Mouse (Mus musculus) midbrain, embryonic 10.5 days (tissue): ENCODE results near the gene Hmgb1. TPM values are rescaled to one million over a fixed set of nuclear protein-coding genes. Genes with fewer than 3 reads are reported as not detected.
A peak's percentile ranks its signal among the peaks of the same experiment; 100 is the strongest.

ENCODE experiments used
- DNase-seq: peaks from one replicate; pipeline ENCODE4 v3.0.0-alpha.2; 2017; ENCODE audit warnings: low spot score
- H3K27ac ChIP-seq: fragments of 300-500 bp; sonication (generic); replicated peaks from 2 replicates; pipeline ENCODE4 v1.5.1; 2016; ENCODE audit warnings: mild to moderate bottlenecking
- H3K27me3 ChIP-seq: fragments of 300-500 bp; sonication (generic); 2 replicates; pipeline ENCODE4 v1.6.1; 2016; ENCODE audit warnings: low read depth, mild to moderate bottlenecking; ENCODE audit not compliant: poor library complexity, severe bottlenecking
- H3K36me3 ChIP-seq: fragments of 300-500 bp; sonication (generic); 2 replicates; pipeline ENCODE4 v1.6.1; 2016; ENCODE audit warnings: mild to moderate bottlenecking, moderate library complexity
- H3K4me1 ChIP-seq: fragments of 300-500 bp; sonication (generic); 2 replicates; pipeline ENCODE4 v1.6.1; 2016
- H3K4me3 ChIP-seq: fragments of 300-500 bp; sonication (generic); 2 replicates; pipeline ENCODE4 v1.5.1; 2016; ENCODE audit warnings: mild to moderate bottlenecking, moderate library complexity
- H3K9me3 ChIP-seq: fragments of 300-500 bp; sonication (generic); replicated peaks from 2 replicates; pipeline ENCODE4 v1.6.1; 2016; ENCODE audit warnings: mild to moderate bottlenecking
- WGBS: fragments of 180-500 bp; shearing (Covaris S2); methylation state at CpG from one replicate; pipeline ENCODE4 v1.1.7; 2016; 5-methylcytosine and 5-hydroxymethylcytosine counted together
- polyA plus RNA-seq: library from polyadenylated mRNA; unstranded; fragments of >200 nt; fragmentation: Nextera tagmentation; extraction: Ambion mirVana; gene quantifications from 2 replicates; pipeline ENCODE4 v1.2.1, GENCODE M21; 2016

Hmgb1 gene
- polyA plus RNA-seq, 1 experiment from 2014 or later: 1,420 TPM

- H3K9me3 ChIP-seq: no peaks in the 10 kb centered on the region; the same call in 1 of the 2 replicates
- H3K27ac ChIP-seq: peak overlapping the region; percentile 72
- peaks cover 91% of the 10 kb centered on the region for H3K36me3 ChIP-seq
- H3K4me3 ChIP-seq: no peak overlapping the region
- no peak for DNase-seq
- 92% methylated on average over 7 of the region's 7 CpGs for WGBS
- no peaks in the 10 kb centered on the region for H3K27me3 ChIP-seq
- H3K4me1 ChIP-seq: peaks cover 62% of the 10 kb centered on the region
Observed at GRCm38 (mm10) chr5:149208776-149209175, 24.5 kb upstream of the Hmgb1 start.

GRCm38 (mm10) chr5:149207661-149208060 lies 23.4 kb upstream of the Hmgb1 start:
- DNase-seq: no peak
- Histone ChIP-seq H3K4me1 (peaks cover 58% of the 10 kb centered on the region), H3K27ac (peak overlapping the region; percentile 68), H3K36me3 (peaks cover 91% of the 10 kb centered on the region), H3K4me3 (no peak overlapping the region), H3K9me3 (no peaks in the 10 kb centered on the region; the same call in 1 of the 2 replicates), H3K27me3 (no peaks in the 10 kb centered on the region)
- 80% methylated on average over 6 of the region's 6 CpGs for WGBS

GRCm38 (mm10) chr5:149206286-149206685 lies 22.0 kb upstream of the Hmgb1 start:
- Histone ChIP-seq H3K36me3 (peaks cover 91% of the 10 kb centered on the region), H3K27ac (no peak overlapping the region), H3K4me3 (no peak overlapping the region), H3K4me1 (peaks cover 52% of the 10 kb centered on the region), H3K27me3 (no peaks in the 10 kb centered on the region), H3K9me3 (no peaks in the 10 kb centered on the region; the same call in 1 of the 2 replicates)
- no peak for DNase-seq
- 93% methylated on average over 5 of the region's 5 CpGs for WGBS

GRCm38 (mm10) chr5:149205265-149205664 lies 21.0 kb upstream of the Hmgb1 start:
- peak; percentile 12 for DNase-seq
- H3K27ac ChIP-seq: peak overlapping the region; percentile 55; the same call in 1 of the 2 replicates
- WGBS: 89% methylated on average over 8 of the region's 8 CpGs
- H3K36me3 ChIP-seq: peaks cover 88% of the 10 kb centered on the region
- H3K4me1 ChIP-seq: peaks cover 43% of the 10 kb centered on the region
- H3K9me3 ChIP-seq: no peaks in the 10 kb centered on the region; the same call in 1 of the 2 replicates
- no peak overlapping the region for H3K4me3 ChIP-seq
- H3K27me3 ChIP-seq: no peaks in the 10 kb centered on the region

- Histone ChIP-seq H3K27ac (no peak overlapping the region; the same call in 1 of the 2 replicates), H3K9me3 (no peaks in the 10 kb centered on the region; the same call in 1 of the 2 replicates), H3K27me3 (no peaks in the 10 kb centered on the region), H3K36me3 (peaks cover 87% of the 10 kb centered on the region), H3K4me3 (no peak overlapping the region), H3K4me1 (peaks cover 38% of the 10 kb centered on the region)
- no peak for DNase-seq
- 92% methylated on average over 7 of the region's 7 CpGs for WGBS
Observed at GRCm38 (mm10) chr5:149204822-149205221, 20.5 kb upstream of the Hmgb1 start.

- no peak overlapping the region for H3K27ac ChIP-seq
- no peak overlapping the region for H3K4me3 ChIP-seq
- 87% methylated on average over 4 of the region's 4 CpGs for WGBS
- H3K36me3 ChIP-seq: peaks cover 87% of the 10 kb centered on the region
- no peak for DNase-seq
- no peaks in the 10 kb centered on the region for H3K27me3 ChIP-seq
- H3K4me1 ChIP-seq: peaks cover 31% of the 10 kb centered on the region
- no peaks in the 10 kb centered on the region; the same call in 1 of the 2 replicates for H3K9me3 ChIP-seq
Observed at GRCm38 (mm10) chr5:149203796-149204375, 19.6 kb upstream of the Hmgb1 start.

GRCm38 (mm10) chr5:149202941-149203340 lies 18.7 kb upstream of the Hmgb1 start:
- no peaks in the 10 kb centered on the region for H3K27me3 ChIP-seq
- no peak for DNase-seq
- no peak overlapping the region for H3K4me3 ChIP-seq
- no peak overlapping the region for H3K27ac ChIP-seq
- H3K36me3 ChIP-seq: peaks cover 91% of the 10 kb centered on the region
- H3K4me1 ChIP-seq: peaks cover 21% of the 10 kb centered on the region
- whole genome bisulfite sequencing: 88% methylated on average over 5 of the region's 5 CpGs
- H3K9me3 ChIP-seq: no peaks in the 10 kb centered on the region; the same call in 1 of the 2 replicates

GRCm38 (mm10) chr5:149198782-149199181 lies 14.5 kb upstream of the Hmgb1 start:
- Histone ChIP-seq H3K27me3 (no peaks in the 10 kb centered on the region), H3K9me3 (no peaks in the 10 kb centered on the region), H3K36me3 (peaks cover 94% of the 10 kb centered on the region), H3K4me1 (peaks cover 22% of the 10 kb centered on the region), H3K4me3 (no peak overlapping the region), H3K27ac (no peak overlapping the region)
- 97% methylated on average over 1 of the region's 1 CpGs for WGBS
- DNase-seq: no peak

- H3K36me3 ChIP-seq: peaks cover 94% of the 10 kb centered on the region
- peaks cover 22% of the 10 kb centered on the region for H3K4me1 ChIP-seq
- H3K4me3 ChIP-seq: no peak overlapping the region
- no peaks in the 10 kb centered on the region for H3K9me3 ChIP-seq
- no peaks in the 10 kb centered on the region for H3K27me3 ChIP-seq
- DNase-seq: no peak
- 0% methylated on average over 1 of the region's 1 CpGs for WGBS
- H3K27ac ChIP-seq: no peak overlapping the region
Observed at GRCm38 (mm10) chr5:149196611-149197010, 12.3 kb upstream of the Hmgb1 start.

- H3K4me3 ChIP-seq: no peak overlapping the region
- no peak for DNase-seq
- H3K27ac ChIP-seq: no peak overlapping the region
- peaks cover 16% of the 10 kb centered on the region for H3K4me1 ChIP-seq
- H3K9me3 ChIP-seq: no peaks in the 10 kb centered on the region
- 91% methylated on average over 1 of the region's 1 CpGs for WGBS
- no peaks in the 10 kb centered on the region for H3K27me3 ChIP-seq
- peaks cover 89% of the 10 kb centered on the region for H3K36me3 ChIP-seq
Observed at GRCm38 (mm10) chr5:149190160-149190559, 5.9 kb upstream of the Hmgb1 start.

GRCm38 (mm10) chr5:149185806-149186205 lies 1.5 kb upstream of the Hmgb1 start:
- Histone ChIP-seq H3K4me1 (peaks cover 30% of the 10 kb centered on the region), H3K4me3 (peak overlapping the region; percentile 85), H3K27me3 (no peaks in the 10 kb centered on the region), H3K36me3 (peaks cover 45% of the 10 kb centered on the region), H3K27ac (0 out of 2 replicates have a peak overlapping the region, but pooled peaks have one; percentile 96), H3K9me3 (no peaks in the 10 kb centered on the region)
- no peak for DNase-seq
- 83% methylated on average over 3 of the region's 3 CpGs for WGBS

GRCm38 (mm10) chr5:149184844-149185186 lies 526 bp upstream of the Hmgb1 start:
- no peaks in the 10 kb centered on the region for H3K9me3 ChIP-seq
- H3K27ac ChIP-seq: peak overlapping the region; percentile 96
- under 1% methylated on average over 20 of the region's 20 CpGs for WGBS
- no peaks in the 10 kb centered on the region for H3K27me3 ChIP-seq
- peaks cover 30% of the 10 kb centered on the region for H3K4me1 ChIP-seq
- peak overlapping the region; percentile 85 for H3K4me3 ChIP-seq
- peaks cover 38% of the 10 kb centered on the region for H3K36me3 ChIP-seq
- DNase-seq: no peak

GRCm38 (mm10) chr5:149183721-149184103 lies 577 bp downstream of the Hmgb1 start:
- Histone ChIP-seq H3K27me3 (no peaks in the 10 kb centered on the region), H3K9me3 (no peaks in the 10 kb centered on the region), H3K4me3 (peak overlapping the region; percentile 85), H3K36me3 (peaks cover 27% of the 10 kb centered on the region), H3K27ac (peak overlapping the region; percentile 96), H3K4me1 (peaks cover 30% of the 10 kb centered on the region)
- no peak for DNase-seq
- WGBS: under 1% methylated on average over 13 of the region's 13 CpGs
